ENCODE assay signal across 9 mouse cellular contexts in the genomic region with DNA sequence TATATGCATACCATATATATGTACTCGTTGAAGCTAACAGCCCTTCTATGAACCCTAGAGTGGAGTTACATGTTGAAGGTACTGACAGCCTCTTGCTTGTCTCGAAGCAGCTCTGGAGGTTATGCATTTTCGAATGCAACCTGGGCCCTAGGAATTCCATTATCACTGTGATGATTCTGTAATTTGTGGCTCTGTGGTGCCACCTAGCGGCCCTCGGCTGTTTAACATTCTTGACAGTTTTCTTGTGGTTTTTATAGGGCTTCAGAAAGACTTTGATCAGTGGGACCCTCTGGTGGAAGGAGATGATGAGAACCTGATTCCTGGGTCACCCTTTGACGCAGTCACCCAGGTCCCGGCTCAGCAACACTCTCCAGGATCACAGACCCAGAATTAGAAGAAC. TPM values are rescaled to one million over a fixed set of nuclear protein-coding genes. Genes with fewer than 3 reads are reported as not detected.
DNase-seq lines count a peak whose midpoint lies in the region.
"Had no signal": no experiment of that assay in that cellular context is flagged by ENCODE, and none has a peak within 500 bp of the region (broad histone marks: within the 10 kb centered on the region; RNA-seq: fewer than 3 reads in every experiment).

No protein-coding gene starts in this region.

- peak; percentile 8 to 9 for DNase-seq in gastrocnemius, adult 8-10 months (ENCODE audit: low spot score in 2 of 2)
- no peak for DNase-seq in gastrocnemius, postnatal 4 days (ENCODE audit: low spot score in 2 of 2)
- DNase-seq in R1 (ENCODE audit: low read depth, low spot score) = peak; percentile 75
- peak; percentile 74 to 81 for DNase-seq in cerebellum, postnatal 10 days
- DNase-seq in frontal cortex, postnatal 25 days (ENCODE audit: low spot score in 2 of 2) = peak; percentile 49 to 68
- DNase-seq in layer of hippocampus, adult 9-10 months (ENCODE audit: low spot score) = peak; percentile 63
- DNase-seq in lung, postnatal 36 days = peak; percentile 56
- DNase-seq in right cerebral cortex, postnatal 14 days = peak; percentile 35

RNA-seq across cellular contexts. Expression of a gene that starts 18.5 kb away (rescaled TPM):
- not detected for total RNA-seq in gastrocnemius, adult 8-10 months (2022)
- total RNA-seq in gastrocnemius, postnatal 4 days (2021) = under 1 TPM; 0.10 to 0.34 TPM

RNA-seq across cellular contexts. Expression of a gene that starts 43.7 kb away (rescaled TPM):
- total RNA-seq in gastrocnemius, adult 8-10 months (2022) = 10 to 100 TPM; 48.9 to 85.9 (median 58.6) TPM
- 1 to 10 TPM; 3.7 to 5.2 TPM for total RNA-seq in gastrocnemius, postnatal 4 days (2021)
- total RNA-seq: G1E had no signal

RNA-seq across cellular contexts. Expression of a gene that starts 55.4 kb away (rescaled TPM):
- 1 to 10 TPM; 4.7 to 5.8 (median 5.1) TPM for total RNA-seq in gastrocnemius, adult 8-10 months (2022)
- 1 to 10 TPM; 4.1 to 6.7 TPM for total RNA-seq in gastrocnemius, postnatal 4 days (2021)

RNA-seq across cellular contexts. Expression of a gene that starts 55.6 kb away (rescaled TPM):
- total RNA-seq in gastrocnemius, adult 8-10 months (2022) = 1 to 10 TPM; 2.7 to 3.5 (median 2.8) TPM
- total RNA-seq in gastrocnemius, postnatal 4 days (2021) = 1 to 10 TPM; 8.0 to 8.4 TPM
- total RNA-seq: G1E had no signal

Comparison
In these comparisons a context has a peak if more than half of its experiments do, and no peak if none do; other contexts are left out.
1. DNase-seq: peak in gastrocnemius, adult 8-10 months (2 of 2), R1 (single experiment), cerebellum, postnatal 10 days (2 of 2), frontal cortex, postnatal 25 days (2 of 2), layer of hippocampus, adult 9-10 months (single experiment), lung, postnatal 36 days (single experiment) and right cerebral cortex, postnatal 14 days (single experiment); none in gastrocnemius, postnatal 4 days (0 of 2).
2. RNA of a gene that starts 43.7 kb away (total RNA-seq): 48.9 to 85.9 TPM in gastrocnemius, adult 8-10 months; 3.7 to 5.2 TPM in gastrocnemius, postnatal 4 days; every median in the first group is over 4 times any median in the second.